Mouse (Mus musculus) olfactory bulb, adult 2 months (tissue): ENCODE measurements around the gene Tmem14a.

Experiments used
- CTCF ChIP-seq: fragments of 200-500 bp; IDR thresholded peaks from 2 replicates; pipeline ENCODE4 v1.5.1; 2012; ENCODE audit warnings: low read depth, mild to moderate bottlenecking, low read length, moderate library complexity; ENCODE audit not compliant: insufficient read depth
- POLR2A ChIP-seq: fragments of 200-500 bp; IDR thresholded peaks from 2 replicates; pipeline ENCODE4 v1.6.1; 2012; ENCODE audit warnings: mild to moderate bottlenecking, low read depth, low read length, moderate library complexity; ENCODE audit not compliant: insufficient read depth

GRCm38 (mm10) chr1:21272056-21272431 lies 53.7 kb downstream of the Tmem14a start:
- no peak for TF ChIP-seq POLR2A
- TF ChIP-seq CTCF: no peak
